Mouse (Mus musculus): Measurements from ENCODE around the gene 3110082I17Rik. TPM values are rescaled to one million over a fixed set of nuclear protein-coding genes. Genes with fewer than 3 reads are reported as not detected.
A peak's percentile ranks its signal among the peaks of the same experiment; 100 is the strongest.

Gene 3110082I17Rik
- polyA plus RNA-seq, 1 experiment = 8.7 TPM

DNA sequence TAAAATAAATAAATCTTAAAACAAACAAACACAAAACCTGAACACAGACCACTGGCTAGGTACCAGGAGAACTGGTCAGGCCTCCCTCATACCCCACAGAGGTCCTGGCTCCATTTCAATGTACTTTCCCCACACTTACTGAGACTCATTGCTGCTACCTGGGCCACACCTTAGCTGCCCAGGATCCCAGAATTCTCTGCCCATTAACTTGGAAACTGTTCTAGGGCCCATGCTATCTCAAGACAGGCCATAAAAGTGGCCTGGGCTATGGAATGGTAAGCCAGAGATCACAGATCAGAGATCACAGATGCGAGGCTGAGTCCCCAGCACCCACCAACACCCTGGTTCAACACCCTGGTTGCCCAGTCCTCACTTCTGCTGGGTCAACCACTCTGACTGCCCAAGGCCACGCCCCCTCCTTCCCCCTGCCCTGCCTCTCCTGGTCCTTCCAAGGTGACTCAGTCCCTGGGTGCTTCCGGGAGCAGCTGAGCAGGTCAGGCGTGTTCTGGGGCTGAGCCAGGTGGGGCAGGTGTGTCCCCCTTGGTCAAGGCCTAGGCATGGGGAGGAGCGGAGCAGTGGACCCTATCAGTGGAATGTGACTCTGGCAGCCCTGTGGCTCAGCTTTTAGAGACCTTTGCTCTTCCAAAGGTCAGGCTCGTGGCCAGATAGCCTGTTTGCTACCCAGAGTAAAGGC is 143.2 kb downstream of the 3110082I17Rik start:
- 35% methylated on average over 6 of the region's 6 CpGs for WGBS
- DNase-seq (ENCODE audit: low read depth, low spot score) = peak; percentile 87

DNA sequence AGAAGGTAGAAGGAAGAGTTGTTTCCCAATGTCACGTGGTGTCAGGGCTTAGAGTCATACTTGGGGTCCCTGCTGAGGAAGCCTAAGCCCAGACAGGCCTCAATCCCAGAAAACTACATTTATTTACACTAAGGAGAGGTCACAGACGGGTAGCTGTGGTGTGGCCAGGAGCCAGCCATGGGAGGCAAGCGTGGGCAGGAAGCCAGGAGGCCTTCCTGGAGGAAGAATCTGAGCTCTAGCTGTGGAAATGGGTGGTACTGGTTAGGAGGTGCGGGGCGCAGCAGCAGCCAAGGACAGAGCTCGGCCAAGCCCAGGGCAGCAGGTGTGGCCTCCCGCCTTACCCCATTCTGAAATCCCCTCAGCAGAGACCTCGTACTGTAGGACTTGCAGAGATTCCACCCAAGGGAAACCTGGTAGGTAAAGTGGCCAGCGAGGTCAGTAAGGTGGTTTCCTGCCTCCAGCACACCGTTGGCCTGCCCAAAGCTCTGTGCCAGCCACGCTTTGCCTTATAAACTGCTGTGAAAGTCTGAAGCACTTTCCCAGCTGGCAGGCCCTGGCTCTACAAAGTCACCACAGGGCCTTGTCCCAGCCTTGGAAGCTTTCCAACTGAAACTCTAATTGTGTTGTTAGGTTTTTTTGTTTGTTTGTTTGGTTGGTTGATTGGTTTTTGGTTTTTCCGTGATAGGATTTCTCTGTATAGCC is 145.2 kb downstream of the 3110082I17Rik start:
- WGBS = 38% methylated on average over 12 of the region's 12 CpGs
- DNase-seq (ENCODE audit: low read depth, low spot score) = no peak

DNA sequence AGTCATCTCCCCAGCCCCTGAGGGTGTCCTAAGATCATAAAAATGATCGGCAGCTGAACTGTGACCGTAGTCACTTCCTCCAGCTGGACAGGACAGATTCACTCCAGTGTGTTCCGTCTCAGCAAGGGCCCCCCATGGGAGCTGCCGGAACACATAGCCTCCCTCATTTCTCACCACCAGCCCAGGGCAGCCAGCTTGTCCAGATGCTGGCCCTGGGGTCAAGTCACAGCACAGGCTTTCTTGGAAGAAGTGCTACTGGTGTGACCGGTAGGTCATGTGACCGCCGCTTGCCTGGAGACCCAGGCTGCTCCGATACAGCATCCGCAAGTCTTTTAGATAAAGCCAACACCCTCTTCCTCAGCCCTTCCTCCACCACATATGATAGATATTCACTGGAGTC is 146.8 kb downstream of the 3110082I17Rik start:
- 69% methylated on average over 9 of the region's 9 CpGs for WGBS

DNA sequence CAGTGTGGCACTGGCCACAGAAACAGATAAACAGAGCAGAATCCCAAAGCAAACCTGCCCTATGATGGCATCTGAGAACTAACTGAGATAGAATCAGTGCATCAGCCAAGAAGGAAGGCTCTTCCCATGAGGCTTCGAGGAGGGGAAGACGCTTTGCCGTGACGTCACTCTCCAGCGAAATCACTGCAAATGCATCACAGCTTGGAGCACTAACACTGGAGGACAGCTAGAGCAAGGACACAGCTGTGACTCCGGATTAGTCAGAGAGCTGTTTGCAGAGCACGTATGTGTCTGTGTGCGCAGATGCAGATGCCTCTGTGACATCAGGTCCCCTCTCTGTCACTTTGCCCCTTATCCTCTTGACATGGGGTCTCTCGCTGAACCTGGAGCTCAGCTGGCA is 148.5 kb downstream of the 3110082I17Rik start:
- 89% methylated on average over 9 of the region's 9 CpGs for WGBS
- no peak for DNase-seq (ENCODE audit: low read depth, low spot score)

More for the DNA sequence above, 146.8 kb downstream of the 3110082I17Rik start:
- no peak for DNase-seq (ENCODE audit: low read depth, low spot score)

DNA sequence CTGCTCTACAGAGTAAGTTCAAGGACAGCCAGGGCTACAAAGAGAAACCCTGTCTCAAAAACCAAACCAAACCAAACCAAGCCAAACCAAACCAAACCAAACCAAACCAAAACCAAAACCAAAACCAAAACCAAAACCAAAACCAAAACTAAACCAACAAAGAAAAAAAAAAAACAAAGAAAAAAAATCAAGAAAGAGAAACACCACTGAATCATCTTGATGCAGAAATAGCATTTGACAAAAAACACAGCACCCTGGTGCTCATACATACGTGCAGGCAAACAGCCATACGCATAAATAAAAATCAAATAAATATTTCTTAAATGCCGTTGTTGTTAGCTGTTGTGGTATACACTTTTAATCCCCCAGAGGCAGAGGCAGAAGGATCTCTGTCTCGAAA is 149.8 kb downstream of the 3110082I17Rik start:
- WGBS = 86% methylated on average over 4 of the region's 4 CpGs

DNA sequence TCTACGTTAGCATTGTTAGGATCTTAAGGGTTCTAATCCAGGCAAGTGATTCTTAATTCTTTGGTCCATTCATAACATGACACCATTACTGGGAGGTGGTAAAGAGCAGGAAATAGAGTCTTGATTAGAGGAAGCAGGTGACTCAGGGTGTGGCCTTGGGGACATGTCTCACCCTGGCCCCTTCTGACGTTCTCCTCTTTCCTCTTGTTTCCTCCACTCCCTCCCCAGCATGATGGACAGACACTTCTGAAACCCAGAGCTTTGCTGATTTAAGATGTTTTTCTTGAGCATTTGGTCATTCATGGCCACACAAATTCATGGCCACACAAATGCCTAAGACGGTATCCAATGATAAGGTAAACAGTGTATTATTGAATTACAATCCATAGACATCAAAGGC is 150.4 kb downstream of the 3110082I17Rik start:
- 49% methylated on average over 3 of the region's 3 CpGs for WGBS
- no peak for DNase-seq (ENCODE audit: low read depth, low spot score)

More for the DNA sequence above, 149.8 kb downstream of the 3110082I17Rik start:
- no peak for DNase-seq (ENCODE audit: low read depth, low spot score)

Other genes with a start within 250 kb of the 3110082I17Rik start
- 66.2 and 87.5 TPM in 2 replicates for gene Get4, start 208.2 kb downstream of the 3110082I17Rik start, polyA plus RNA-seq (2012; rRNA removed)
- gene Adap1, start 134.9 kb downstream of the 3110082I17Rik start, polyA plus RNA-seq (2012; rRNA removed) = 132 and 167 TPM in 2 replicates
- 98.4 and 111 TPM in 2 replicates for gene Cox19, start 109.1 kb downstream of the 3110082I17Rik start, polyA plus RNA-seq (2012; rRNA removed)
- gene Cyp2w1, start 107.9 kb downstream of the 3110082I17Rik start, polyA plus RNA-seq (2012; rRNA removed) = 0.83 and 1.9 TPM in 2 replicates
- 4.4 and 5.8 TPM in 2 replicates for gene Gpr146, start 82.8 kb downstream of the 3110082I17Rik start, polyA plus RNA-seq (2012; rRNA removed)
- 2.9 and 4.6 TPM in 2 replicates for gene C130050O18Rik, start 55.2 kb downstream of the 3110082I17Rik start, polyA plus RNA-seq (2012; rRNA removed)
- 0.93 and 1.7 TPM in 2 replicates for gene Gper1, start 37.4 kb downstream of the 3110082I17Rik start, polyA plus RNA-seq (2012; rRNA removed)
- gene Zfand2a, start 24.0 kb upstream of the 3110082I17Rik start, polyA plus RNA-seq (2012; rRNA removed) = 11.9 and 16.0 TPM in 2 replicates
- not detected in 2 replicates for gene Uncx, start 83.0 kb upstream of the 3110082I17Rik start, polyA plus RNA-seq (2012; rRNA removed)